Comparison of ENCODE assay signal across 24 mouse cellular contexts in genomic region chr5:3536592-3537212, GRCm38 (mm10). TPM values are rescaled to one million over a fixed set of nuclear protein-coding genes. Genes with fewer than 3 reads are reported as not detected.
DNase-seq lines count a peak whose midpoint lies in the region; ATAC-seq lines count a peak whose summit lies in the region.
"Had no signal": no experiment of that assay in that cellular context is flagged by ENCODE, and none has a peak within 500 bp of the region (broad histone marks: within the 10 kb centered on the region; RNA-seq: fewer than 3 reads in every experiment).

No protein-coding gene starts in this region.

- ATAC-seq in limb, embryonic 12.5 days (ENCODE audit: insufficient number of reproducible peaks, insufficient read depth, low FRiP score, low TSS enrichment, low read depth), result peak; percentile 67; the same call in 1 of the 2 replicates
- no peak for ATAC-seq in megakaryocyte, adult 5-6 weeks (ENCODE audit: poor library complexity, severe bottlenecking)
- ATAC-seq: activated CD4-positive, CD25-positive, alpha-beta regulatory T cell, adult 4 months; CD4-positive, CD25-positive, alpha-beta regulatory T cell, adult 4 months; forebrain, embryonic 13.5 days; forebrain, embryonic 15.5 days; Patski had no signal

- H3K4me2 ChIP-seq in limb, embryonic 12.5 days, result no peak overlapping the region
- H3K4me2 ChIP-seq: embryonic facial prominence, embryonic 12.5 days; forebrain, embryonic 13.5 days; forebrain, embryonic 15.5 days had no signal

- WGBS in limb, embryonic 12.5 days, result 62% methylated on average over 3 of the region's 3 CpGs
- 80% methylated on average over 3 of the region's 3 CpGs for WGBS in limb, embryonic 10.5 days

- H3K27me3 ChIP-seq in limb, embryonic 12.5 days, result no peaks in the 10 kb centered on the region
- H3K27me3 ChIP-seq in limb, embryonic 10.5 days (ENCODE audit: low read depth, poor library complexity, severe bottlenecking), result no peaks in the 10 kb centered on the region
- H3K27me3 ChIP-seq in megakaryocyte, embryonic 14.5 days (replicated peaks), result peaks cover 14% of the 10 kb centered on the region
- H3K27me3 ChIP-seq: CH12.LX; embryonic facial prominence, embryonic 12.5 days; forebrain, embryonic 13.5 days; forebrain, embryonic 15.5 days; Patski had no signal

- no peaks in the 10 kb centered on the region for H3K36me3 ChIP-seq in limb, embryonic 12.5 days
- H3K36me3 ChIP-seq in limb, embryonic 10.5 days, result no peaks in the 10 kb centered on the region
- H3K36me3 ChIP-seq in megakaryocyte, embryonic 14.5 days (replicated peaks; ENCODE audit: low read length), result no peaks in the 10 kb centered on the region
- H3K36me3 ChIP-seq: embryonic facial prominence, embryonic 10.5 days; embryonic facial prominence, embryonic 12.5 days; forebrain, embryonic 15.5 days had no signal

- no peak overlapping the region for H3K9ac ChIP-seq in limb, embryonic 12.5 days (replicated peaks)
- H3K9ac ChIP-seq: embryonic facial prominence, embryonic 12.5 days; forebrain, embryonic 13.5 days; forebrain, embryonic 15.5 days had no signal

- no peaks in the 10 kb centered on the region for H3K4me1 ChIP-seq in limb, embryonic 12.5 days (replicated peaks)
- H3K4me1 ChIP-seq in limb, embryonic 10.5 days, result no peaks in the 10 kb centered on the region
- peaks cover 36% of the 10 kb centered on the region for H3K4me1 ChIP-seq in megakaryocyte, embryonic 14.5 days
- H3K4me1 ChIP-seq: embryonic facial prominence, embryonic 12.5 days; forebrain, embryonic 13.5 days; forebrain, embryonic 15.5 days had no signal

- H3K4me3 ChIP-seq in limb, embryonic 12.5 days (replicated peaks), result no peak overlapping the region
- H3K4me3 ChIP-seq in limb, embryonic 10.5 days, result no peak overlapping the region
- peak overlapping the region; percentile 14 for H3K4me3 ChIP-seq in megakaryocyte, embryonic 14.5 days (replicated peaks)
- H3K4me3 ChIP-seq: embryonic facial prominence, embryonic 10.5 days; embryonic facial prominence, embryonic 12.5 days; forebrain, embryonic 13.5 days; forebrain, embryonic 15.5 days had no signal

- DNase-seq in heart, adult 11 months, result peak; percentile 71
- DNase-seq in heart, adult 18-20 months, result no peak
- DNase-seq in limb, embryonic 10.5 days (ENCODE audit: low spot score), result no peak
- DNase-seq: adrenal gland, adult 8-10 months; adrenal gland, postnatal 14 days; adrenal gland, postnatal 36 days; B cell, adult 2 months; cerebellum, adult 11-12 months; cerebellum, adult 2 months; cerebellum, adult 9-10 months; cerebellum, postnatal 10 days; cerebellum, postnatal 25 days had no signal

- no peaks in the 10 kb centered on the region for H3K9me3 ChIP-seq in limb, embryonic 12.5 days
- H3K9me3 ChIP-seq in limb, embryonic 10.5 days (replicated peaks), result no peaks in the 10 kb centered on the region
- H3K9me3 ChIP-seq in megakaryocyte, embryonic 14.5 days, result no peaks in the 10 kb centered on the region
- H3K9me3 ChIP-seq: embryonic facial prominence, embryonic 10.5 days; embryonic facial prominence, embryonic 12.5 days; forebrain, embryonic 13.5 days; forebrain, embryonic 15.5 days; G1E had no signal

- no peak overlapping the region for H3K27ac ChIP-seq in limb, embryonic 12.5 days
- H3K27ac ChIP-seq in limb, embryonic 10.5 days, result no peak overlapping the region
- H3K27ac ChIP-seq: embryonic facial prominence, embryonic 10.5 days; embryonic facial prominence, embryonic 12.5 days; forebrain, embryonic 13.5 days; forebrain, embryonic 15.5 days had no signal

RNA-seq across cellular contexts. Expression of gene Fam133b, which starts 6.9 kb away (rescaled TPM):
- total RNA-seq in heart, adult 18-20 months (2021), result 10 to 100 TPM; 10.8 to 11.4 TPM
- polyA plus RNA-seq in limb, embryonic 12.5 days (2016; fragmentation: Nextera tagmentation; extraction: Ambion mirVana), result 41.3 and 41.7 TPM in 2 replicates
- 27.6 and 32.3 TPM in 2 replicates for polyA plus RNA-seq in limb, embryonic 10.5 days (2016; fragmentation: Nextera tagmentation; extraction: Ambion mirVana)
- polyA plus RNA-seq in megakaryocyte, embryonic 14.5 days (2012; ENCODE audit: insufficient read depth, low replicate concordance), result 3.6 and 13.4 TPM in 2 replicates
- 37.1 and 39.5 TPM in 2 replicates for total RNA-seq in megakaryocyte, adult 5-6 weeks (2015)
- total RNA-seq in megakaryocyte, adult 5-6 weeks (2017), result 47.1 and 50.9 TPM in 2 replicates

RNA-seq across cellular contexts. Expression of gene 1700109H08Rik, which starts 34.7 kb away (rescaled TPM):
- 1 to 10 TPM in 1 of 2 experiments, under 1 TPM in 1; 0.74 to 2.2 TPM for total RNA-seq in heart, adult 18-20 months (2021)
- 3.3 and 5.2 TPM in 2 replicates for polyA plus RNA-seq in limb, embryonic 12.5 days (2016; fragmentation: Nextera tagmentation; extraction: Ambion mirVana)
- polyA plus RNA-seq in limb, embryonic 10.5 days (2016; fragmentation: Nextera tagmentation; extraction: Ambion mirVana), result 4.1 and 4.6 TPM in 2 replicates
- 1.0 TPM in 1 of 2 replicates, not detected in the other for polyA plus RNA-seq in megakaryocyte, embryonic 14.5 days (2012; ENCODE audit: insufficient read depth, low replicate concordance)
- 4.5 and 12.2 TPM in 2 replicates for total RNA-seq in megakaryocyte, adult 5-6 weeks (2015)
- 4.9 and 5.0 TPM in 2 replicates for total RNA-seq in megakaryocyte, adult 5-6 weeks (2017)

RNA-seq across cellular contexts. Expression of gene Pex1, which starts 59.2 kb away (rescaled TPM):
- total RNA-seq in heart, adult 18-20 months (2021), result 10 to 100 TPM in 1 of 2 experiments, 1 to 10 TPM in 1; 6.2 to 10.9 TPM
- polyA plus RNA-seq in limb, embryonic 12.5 days (2016; fragmentation: Nextera tagmentation; extraction: Ambion mirVana), result 17.7 and 23.2 TPM in 2 replicates
- polyA plus RNA-seq in limb, embryonic 10.5 days (2016; fragmentation: Nextera tagmentation; extraction: Ambion mirVana), result 14.6 and 17.2 TPM in 2 replicates
- polyA plus RNA-seq in megakaryocyte, embryonic 14.5 days (2012; ENCODE audit: insufficient read depth, low replicate concordance), result 0.64 TPM in 1 of 2 replicates, not detected in the other
- total RNA-seq in megakaryocyte, adult 5-6 weeks (2015), result 10.4 and 22.3 TPM in 2 replicates
- total RNA-seq in megakaryocyte, adult 5-6 weeks (2017), result 16.6 TPM in 2 replicates

RNA-seq across cellular contexts. Expression of gene Rbm48, which starts 59.7 kb away (rescaled TPM):
- total RNA-seq in heart, adult 18-20 months (2021), result 1 to 10 TPM; 3.8 to 4.1 TPM
- 15.3 and 15.6 TPM in 2 replicates for polyA plus RNA-seq in limb, embryonic 12.5 days (2016; fragmentation: Nextera tagmentation; extraction: Ambion mirVana)
- polyA plus RNA-seq in limb, embryonic 10.5 days (2016; fragmentation: Nextera tagmentation; extraction: Ambion mirVana), result 13.4 and 15.2 TPM in 2 replicates
- polyA plus RNA-seq in megakaryocyte, embryonic 14.5 days (2012; ENCODE audit: insufficient read depth, low replicate concordance), result 2.8 TPM in 2 replicates
- total RNA-seq in megakaryocyte, adult 5-6 weeks (2015), result 9.8 and 10.4 TPM in 2 replicates
- 17.4 and 18.1 TPM in 2 replicates for total RNA-seq in megakaryocyte, adult 5-6 weeks (2017)
